Mouse (Mus musculus) stomach, postnatal 0 days (tissue): ENCODE results near the gene Spaca3. TPM values are rescaled to one million over a fixed set of nuclear protein-coding genes. Genes with fewer than 3 reads are reported as not detected.

Source experiments
- ATAC-seq: fragments of 200-750 bp; cut with Nextera tagmentation; 2 replicates; pipeline ENCODE4 v1.8.0; 2017; ENCODE audit not compliant: low FRiP score, low TSS enrichment
- DNase-seq: peaks from one replicate; pipeline ENCODE4 v3.0.0-alpha.2; 2016; ENCODE audit warnings: low spot score
- H3K27ac ChIP-seq: fragments of 300-500 bp; sonication (generic); replicated peaks from 2 replicates; pipeline ENCODE4 v1.5.1; 2014; ENCODE audit warnings: mild to moderate bottlenecking, control low read depth
- H3K27me3 ChIP-seq: fragments of 300-500 bp; sonication (generic); 2 replicates; pipeline ENCODE4 v1.6.1; 2014; ENCODE audit warnings: low read length; ENCODE audit not compliant: control insufficient read depth, insufficient read depth
- H3K36me3 ChIP-seq: fragments of 300-500 bp; sonication (generic); 2 replicates; pipeline ENCODE4 v1.6.1; 2014; ENCODE audit warnings: low read length, mixed read lengths; ENCODE audit not compliant: control insufficient read depth, insufficient read depth
- H3K4me1 ChIP-seq: fragments of 300-500 bp; sonication (generic); replicated peaks from 2 replicates; pipeline ENCODE4 v1.6.1; 2014; ENCODE audit warnings: antibody characterized with exemption; ENCODE audit not compliant: control insufficient read depth, insufficient read depth
- H3K4me2 ChIP-seq: fragments of 300-500 bp; sonication (generic); replicated peaks from 2 replicates; pipeline ENCODE4 v1.6.1; 2014; ENCODE audit warnings: low read depth, mild to moderate bottlenecking, control low read depth, moderate library complexity
- H3K4me3 ChIP-seq: fragments of 300-500 bp; sonication (generic); 2 replicates; pipeline ENCODE4 v1.5.1; 2014; ENCODE audit warnings: low read depth, low read length, control low read depth
- H3K9ac ChIP-seq: fragments of 300-500 bp; sonication (generic); 2 replicates; pipeline ENCODE4 v1.6.1; 2014; ENCODE audit warnings: mild to moderate bottlenecking, low read length, control low read depth, mixed read lengths
- H3K9me3 ChIP-seq: fragments of 300-500 bp; sonication (generic); 2 replicates; pipeline ENCODE4 v1.6.1; 2016; ENCODE audit warnings: low read length; ENCODE audit not compliant: control insufficient read depth
- CTCF ChIP-seq: IDR thresholded peaks from 2 replicates; pipeline ENCODE4 v1.5.1; 2016; ENCODE audit warnings: antibody characterized with exemption, low read depth, mild to moderate bottlenecking, moderate library complexity
- EP300 ChIP-seq: optimal IDR thresholded peaks from 2 replicates; pipeline ENCODE3; 2016; ENCODE audit warnings: antibody characterized with exemption
- WGBS: fragments of 180-500 bp; shearing (Covaris S2); extraction: QIAGEN DNeasy Blood & Tissue Kit; methylation state at CpG from one replicate; pipeline ENCODE4 v1.1.7; 2014; 5-methylcytosine and 5-hydroxymethylcytosine counted together
- polyA plus RNA-seq: library from polyadenylated mRNA; unstranded; fragments of >200 nt; fragmentation: Nextera tagmentation; extraction: Ambion mirVana; gene quantifications from 2 replicates; pipeline ENCODE4 v1.2.1, GENCODE M21; 2015

Gene Spaca3
- polyA plus RNA-seq, 1 experiment from 2014 or later = 0.35 TPM

DNA sequence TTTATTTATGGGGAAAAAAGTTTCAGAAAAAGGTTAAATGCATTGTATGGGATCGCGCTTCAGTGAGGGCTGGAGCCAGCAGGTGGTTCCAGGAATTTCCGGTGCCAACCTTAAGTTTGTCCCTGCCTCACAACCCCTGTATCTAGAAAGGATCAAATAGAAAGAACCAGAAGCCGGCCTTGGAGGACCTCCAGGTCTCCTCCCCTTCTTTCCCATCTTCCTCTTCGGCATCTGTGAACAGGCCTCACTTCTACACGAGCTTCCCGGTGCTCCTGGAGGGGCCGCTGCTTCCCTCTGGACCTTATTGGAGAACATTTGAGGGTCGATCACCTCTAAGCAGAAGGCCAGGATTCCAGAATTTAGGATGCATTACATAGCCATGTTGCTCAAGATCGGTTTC is 45.3 kb downstream of the Spaca3 start:
- Histone ChIP-seq H3K36me3 (no peaks in the 10 kb centered on the region), H3K9ac (no peak overlapping the region), H3K4me2 (no peak overlapping the region), H3K9me3 (no peaks in the 10 kb centered on the region), H3K4me1 (no peaks in the 10 kb centered on the region), H3K27me3 (no peaks in the 10 kb centered on the region), H3K4me3 (no peak overlapping the region), H3K27ac (no peak overlapping the region)
- no peak for TF ChIP-seq EP300
- TF ChIP-seq CTCF = no peak
- ATAC-seq (no peak), DNase-seq (no peak)
- 93% methylated on average over 10 of the region's 10 CpGs for WGBS

DNA sequence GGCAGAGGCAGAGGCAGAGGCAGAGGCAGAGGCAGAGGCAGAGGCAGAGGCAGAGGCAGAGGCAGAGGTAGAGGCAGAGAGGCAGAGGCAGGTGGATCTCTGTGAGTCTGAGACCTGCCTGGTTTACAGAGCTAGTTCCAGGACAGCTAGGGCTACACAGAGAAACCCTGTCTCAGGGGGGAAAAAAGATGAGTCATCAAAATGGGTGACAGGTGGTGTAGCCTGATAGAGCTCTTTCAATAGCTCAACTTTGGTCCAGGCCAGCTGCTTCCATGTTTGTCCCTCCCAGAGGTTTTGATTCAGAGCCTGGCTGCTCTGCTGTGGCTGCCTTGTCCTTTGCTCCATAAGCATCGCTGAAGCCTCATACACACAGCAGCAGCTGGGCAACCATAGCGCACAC is 46.4 kb downstream of the Spaca3 start:
- Histone ChIP-seq H3K4me1 (no peaks in the 10 kb centered on the region), H3K4me3 (no peak overlapping the region), H3K27ac (no peak overlapping the region), H3K9ac (no peak overlapping the region), H3K27me3 (no peaks in the 10 kb centered on the region), H3K36me3 (no peaks in the 10 kb centered on the region), H3K4me2 (no peak overlapping the region), H3K9me3 (no peaks in the 10 kb centered on the region)
- no peak for TF ChIP-seq EP300
- TF ChIP-seq CTCF = no peak
- WGBS = 77% methylated on average over 2 of the region's 2 CpGs
- ATAC-seq = no peak
- DNase-seq = no peak

DNA sequence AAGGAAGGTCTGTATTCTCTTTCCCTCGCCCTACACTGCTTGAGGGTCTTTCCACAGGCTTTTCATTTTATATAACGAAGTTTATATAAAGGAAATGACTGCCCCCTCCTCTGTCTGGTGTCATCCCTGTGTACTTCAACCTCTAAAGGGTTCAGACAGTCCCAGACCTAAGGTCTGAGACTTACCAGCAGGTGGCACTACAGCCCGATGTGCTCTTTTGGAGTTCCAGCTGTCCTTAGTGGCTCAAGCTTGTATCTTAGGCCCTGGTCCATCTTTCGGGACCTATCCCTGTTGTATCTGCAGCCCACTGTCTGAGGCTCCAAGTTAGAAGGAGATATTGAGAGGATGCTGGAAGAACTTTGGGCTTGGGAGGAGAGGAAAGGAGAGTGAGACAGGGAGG is 48.3 kb downstream of the Spaca3 start:
- Histone ChIP-seq H3K4me3 (no peak overlapping the region), H3K9ac (no peak overlapping the region), H3K27ac (no peak overlapping the region), H3K9me3 (no peaks in the 10 kb centered on the region), H3K27me3 (no peaks in the 10 kb centered on the region), H3K36me3 (no peaks in the 10 kb centered on the region), H3K4me2 (no peak overlapping the region), H3K4me1 (no peaks in the 10 kb centered on the region)
- WGBS = 33% methylated on average over 4 of the region's 4 CpGs
- TF ChIP-seq EP300 = no peak
- peak; percentile 85 for TF ChIP-seq CTCF
- ATAC-seq (0 out of 2 replicates have a peak, but pooled peaks have one; percentile 24), DNase-seq (peak; percentile 49)

- H3K36me3 ChIP-seq = no peaks in the 10 kb centered on the region
- no peak for DNase-seq
- H3K4me3 ChIP-seq = no peak overlapping the region
- no peak overlapping the region for H3K9ac ChIP-seq
- ATAC-seq = no peak
- no peaks in the 10 kb centered on the region for H3K9me3 ChIP-seq
- no peak overlapping the region for H3K27ac ChIP-seq
- no peak overlapping the region for H3K4me2 ChIP-seq
- TF ChIP-seq CTCF (no peak), EP300 (no peak)
- H3K4me1 ChIP-seq = no peaks in the 10 kb centered on the region
- WGBS = 89% methylated on average over 6 of the region's 6 CpGs
- H3K27me3 ChIP-seq = no peaks in the 10 kb centered on the region
Measured at GRCm38 (mm10) chr11:80907820-80908219, 49.7 kb downstream of the Spaca3 start.

- Histone ChIP-seq H3K9ac (no peak overlapping the region), H3K9me3 (no peaks in the 10 kb centered on the region), H3K4me1 (no peaks in the 10 kb centered on the region), H3K27me3 (no peaks in the 10 kb centered on the region), H3K4me3 (no peak overlapping the region), H3K36me3 (no peaks in the 10 kb centered on the region), H3K4me2 (no peak overlapping the region), H3K27ac (no peak overlapping the region)
- ATAC-seq (no peak), DNase-seq (no peak)
- TF ChIP-seq CTCF (no peak), EP300 (no peak)
- WGBS = 80% methylated on average over 5 of the region's 5 CpGs
Measured at GRCm38 (mm10) chr11:80912721-80913120, 54.6 kb downstream of the Spaca3 start.

- TF ChIP-seq EP300 (no peak), CTCF (no peak)
- 42% methylated on average over 4 of the region's 4 CpGs for WGBS
Measured at GRCm38 (mm10) chr11:80913408-80914024, 55.4 kb downstream of the Spaca3 start.

More at GRCm38 (mm10) chr11:80913408-80914024, 55.4 kb downstream of the Spaca3 start:
- H3K9ac ChIP-seq = no peak overlapping the region
- no peaks in the 10 kb centered on the region for H3K36me3 ChIP-seq
- H3K4me3 ChIP-seq = no peak overlapping the region
- DNase-seq (no peak), ATAC-seq (no peak)
- no peaks in the 10 kb centered on the region for H3K4me1 ChIP-seq
- no peak overlapping the region for H3K4me2 ChIP-seq
- H3K9me3 ChIP-seq = no peaks in the 10 kb centered on the region
- H3K27ac ChIP-seq = no peak overlapping the region
- no peaks in the 10 kb centered on the region for H3K27me3 ChIP-seq

Other genes starting within 250 kb of the Spaca3 start
- 21.6 and 24.4 TPM in 2 replicates for gene Myo1d, start 78.3 kb upstream of the Spaca3 start, polyA plus RNA-seq
- 126 and 129 TPM in 2 replicates for gene Tmem98, start 48.2 kb upstream of the Spaca3 start, polyA plus RNA-seq